Mouse (Mus musculus): ENCODE measurements at regions not wholly inside any gene's neighbourhood (a gene's known extent, or its start where the extent isn't known, plus 50 kb on each side); places are given as distances from the start of the nearest gene placed in this dataset.

DNA sequence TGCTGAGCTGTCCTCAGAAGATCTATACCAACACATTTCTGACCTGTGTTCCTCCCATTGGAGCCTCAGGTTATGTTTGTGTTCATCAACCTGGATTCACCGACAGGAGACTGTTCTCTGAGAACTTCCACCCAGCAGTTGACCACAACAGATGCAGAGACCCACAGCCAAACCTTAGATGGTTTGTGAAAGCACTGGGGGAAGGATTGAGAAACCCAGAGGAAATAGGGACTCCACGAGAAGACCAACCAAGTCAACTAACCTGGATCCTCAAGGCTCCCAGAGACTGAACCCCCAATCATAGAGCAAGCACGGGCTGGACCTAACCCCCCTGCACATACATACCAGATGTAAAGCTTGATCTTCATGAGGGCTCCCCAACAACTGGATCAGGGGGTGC is 331.1 kb downstream of the Lmo4 start:
- no peak for TF ChIP-seq CTCF (IDR thresholded peaks at IDR 0.05; ENCODE audit: insufficient read depth, low read length)
- TF ChIP-seq POLR2A (IDR thresholded peaks at IDR 0.05; ENCODE audit: borderline replicate concordance, extremely low read depth, low read depth, low read length): no peak
